Mouse (Mus musculus) layer of hippocampus, adult 8-10 months (tissue): ENCODE measurements around the gene Rfx3. TPM values are rescaled to one million over a fixed set of nuclear protein-coding genes. Genes with fewer than 3 reads are reported as not detected.

Source experiments
- DNase-seq, 2 experiments: peaks; one replicate each; pipeline ENCODE4 v3.0.0; 2022; ENCODE audit warnings: low spot score in 2 of 2
- total RNA-seq, 4 experiments: library from RNA; stranded (reverse); gene quantifications; 2 replicates each; pipeline ENCODE4 v1.2.4; 2022

The Rfx3 gene
- total RNA-seq, result 100 to 1,000 TPM in 3 of 4 experiments, 10 to 100 TPM in 1; 97.2 to 132 (median 109) TPM

DNA sequence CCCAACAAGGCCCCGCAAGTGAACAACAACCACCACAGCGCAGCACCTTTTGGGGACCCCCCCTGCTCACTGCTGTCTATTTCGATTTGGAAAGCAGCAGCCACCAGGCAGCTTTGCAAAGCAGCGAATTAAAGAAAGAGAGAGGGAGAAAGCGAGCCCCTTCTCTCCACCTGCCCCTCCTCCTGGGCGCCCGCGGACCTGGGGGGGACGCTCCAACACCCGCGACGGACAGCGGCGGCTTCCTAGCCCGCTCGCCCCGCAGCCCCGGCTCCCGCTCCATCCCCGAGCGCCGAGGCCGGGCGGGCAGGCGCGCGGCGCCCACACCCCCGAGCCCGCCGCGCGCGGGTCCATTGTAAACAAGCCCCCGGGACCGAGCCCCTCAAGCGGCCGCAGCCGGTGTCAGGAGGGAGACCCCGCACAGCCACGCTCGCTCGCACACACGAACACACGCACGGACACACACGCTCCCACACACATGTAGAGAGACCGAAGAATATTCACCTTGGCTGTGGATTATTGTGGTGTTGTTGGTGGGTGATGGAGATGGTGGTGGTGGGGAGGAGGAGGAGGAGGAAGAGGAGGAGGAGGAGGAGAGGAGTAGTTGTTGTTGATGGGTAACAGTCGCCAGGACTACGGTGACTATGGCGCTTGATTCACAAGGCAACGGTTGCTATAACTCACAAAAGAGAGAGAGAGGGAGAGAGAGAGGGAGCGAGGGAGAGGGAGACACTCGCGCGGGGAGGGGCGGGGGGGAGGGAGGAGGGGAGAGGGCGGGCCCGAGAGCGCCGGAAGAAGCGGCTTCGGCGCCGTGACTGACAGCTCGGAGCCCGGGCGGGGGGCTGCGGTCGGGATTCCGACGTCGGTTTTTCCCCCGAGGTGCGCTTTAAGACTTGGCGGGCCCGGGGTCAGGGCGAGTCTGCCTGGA, at the start of gene Rfx3:
TSS of gene Rfx3 (minus strand) at position 696 of the 925 bp plus-strand sequence.
- peak; percentile 29 to 81 for DNase-seq

GRCm38 (mm10) chr19:28052058-28052457, 41.1 kb upstream of the Rfx3 start:
- no peak for DNase-seq

GRCm38 (mm10) chr19:28051571-28051970, 40.6 kb upstream of the Rfx3 start:
- no peak for DNase-seq

DNA sequence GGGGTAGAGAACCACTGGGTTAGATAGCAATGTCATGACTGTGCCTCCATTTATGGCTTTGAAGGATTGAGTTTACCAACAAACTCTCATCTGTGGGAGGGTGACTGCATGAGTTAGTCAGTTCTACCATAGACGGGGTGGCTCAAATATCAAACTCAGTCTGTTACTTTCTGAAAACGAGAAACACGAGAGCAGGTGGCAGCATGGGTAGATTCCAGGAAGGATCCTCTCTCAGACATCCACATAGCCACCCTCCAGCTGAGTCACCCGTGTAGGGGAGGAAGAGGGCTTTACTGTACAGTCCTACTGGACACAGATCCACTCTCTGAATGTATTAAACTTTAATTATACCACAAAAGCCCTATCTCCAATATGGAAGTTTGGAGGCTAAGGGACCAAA, 38.3 kb upstream of the Rfx3 start:
- no peak for DNase-seq

DNA sequence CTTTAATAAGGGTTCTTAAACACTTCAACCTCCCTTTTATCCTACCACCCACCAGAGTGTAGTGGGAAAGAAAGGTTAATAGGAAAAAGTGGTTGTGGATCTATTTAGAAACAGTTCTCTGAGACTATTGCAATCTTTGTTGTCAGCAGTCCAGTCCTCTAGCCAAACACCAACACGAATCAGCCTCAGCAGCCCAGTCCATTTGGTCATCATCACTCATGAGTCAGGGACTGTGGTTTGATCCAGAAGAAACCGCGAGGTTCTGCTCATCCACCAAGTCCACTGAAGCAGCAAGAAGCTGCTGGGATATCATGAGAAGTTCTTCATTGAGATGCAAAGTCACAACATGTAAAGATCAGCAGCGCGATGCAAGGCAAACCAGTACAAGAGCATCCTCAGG, 35.8 kb upstream of the Rfx3 start:
- no peak for DNase-seq

DNA sequence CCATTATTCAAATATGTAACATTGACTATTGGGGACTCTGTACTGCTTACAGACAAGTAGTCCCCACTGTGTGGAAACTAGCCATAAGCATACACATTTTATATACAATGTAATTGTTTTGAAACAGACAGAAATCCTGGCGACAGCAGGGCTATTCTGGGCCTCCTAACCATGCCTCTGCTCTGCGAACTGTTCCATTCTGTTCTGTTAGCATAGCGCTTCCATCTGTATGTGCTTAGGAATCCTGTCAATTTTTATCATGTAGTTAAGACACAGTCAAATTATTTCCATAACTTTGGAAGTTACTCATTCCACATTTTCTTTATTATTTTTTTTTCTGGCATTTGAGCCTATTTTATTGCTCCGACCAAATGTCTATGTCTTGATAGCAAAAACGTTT, 34.0 kb upstream of the Rfx3 start:
- peak in 1 of 2 experiments; percentile 12 for DNase-seq

- peak; percentile 63 to 71 for DNase-seq
Observed at GRCm38 (mm10) chr19:28011718-28012499, 943 bp upstream of the Rfx3 start.

GRCm38 (mm10) chr19:28011396-28011717, 391 bp upstream of the Rfx3 start:
- peak; percentile 92 to 96 for DNase-seq

GRCm38 (mm10) chr19:28009587-28010281, 1.2 kb downstream of the Rfx3 start:
- DNase-seq, result no peak

DNA sequence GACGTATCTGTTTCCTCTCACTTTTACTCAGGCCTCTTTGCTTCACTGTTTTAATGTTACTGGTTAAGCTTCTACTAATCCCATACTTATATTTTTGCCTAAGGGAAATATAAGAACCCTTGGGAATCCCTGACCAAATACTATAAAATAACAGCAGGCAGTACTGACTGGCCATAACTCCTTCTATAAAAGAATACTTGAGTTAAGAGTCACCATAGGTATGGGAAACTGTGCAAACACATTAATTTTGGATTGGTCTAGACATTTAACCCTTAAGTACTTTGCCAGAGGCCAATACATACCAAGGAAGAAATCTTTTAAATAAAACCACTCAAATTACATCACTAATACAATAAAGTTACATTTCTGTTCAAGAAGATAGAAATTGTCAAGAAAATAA, 6.8 kb downstream of the Rfx3 start:
- no peak for DNase-seq

DNA sequence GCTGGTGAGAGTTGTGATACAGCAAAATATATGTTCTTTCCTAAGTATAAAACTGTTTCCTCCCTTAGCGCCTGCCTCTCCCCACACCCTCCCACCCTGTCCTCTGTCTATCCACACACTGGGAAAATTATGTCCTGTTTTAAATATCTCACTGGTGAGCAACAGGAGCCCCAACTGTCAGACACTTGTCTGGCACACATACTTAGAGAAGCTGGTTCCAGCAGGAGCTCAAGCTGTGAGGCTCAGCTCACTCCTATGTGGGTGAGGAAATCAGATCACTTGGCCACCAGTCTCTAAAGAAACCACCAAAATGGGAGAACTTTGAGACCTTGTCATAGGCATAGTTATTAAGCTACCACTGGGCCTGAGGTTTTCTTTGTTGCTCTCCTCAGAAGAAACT, 7.5 kb downstream of the Rfx3 start:
- no peak for DNase-seq

GRCm38 (mm10) chr19:28002708-28003107, 8.3 kb downstream of the Rfx3 start:
- no peak for DNase-seq

DNA sequence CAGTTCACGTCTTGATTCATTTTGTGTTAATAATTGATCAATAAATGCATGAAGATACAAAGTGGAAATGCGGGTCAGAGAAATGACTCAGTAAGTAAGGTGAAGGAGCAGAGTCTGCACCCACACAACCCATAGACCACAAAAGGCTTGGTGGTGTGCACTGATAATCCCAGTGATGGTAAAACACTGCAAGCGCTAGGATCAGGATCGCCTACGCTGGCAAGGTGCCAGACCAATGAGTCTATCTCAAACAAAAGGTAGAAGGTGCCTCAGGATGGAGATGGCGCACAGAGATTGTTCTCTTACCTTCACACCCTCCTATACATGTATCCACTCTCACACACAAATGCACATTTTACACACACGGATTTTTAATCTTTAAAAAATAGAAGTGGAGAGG, 18.2 kb downstream of the Rfx3 start:
- DNase-seq, result no peak

DNA sequence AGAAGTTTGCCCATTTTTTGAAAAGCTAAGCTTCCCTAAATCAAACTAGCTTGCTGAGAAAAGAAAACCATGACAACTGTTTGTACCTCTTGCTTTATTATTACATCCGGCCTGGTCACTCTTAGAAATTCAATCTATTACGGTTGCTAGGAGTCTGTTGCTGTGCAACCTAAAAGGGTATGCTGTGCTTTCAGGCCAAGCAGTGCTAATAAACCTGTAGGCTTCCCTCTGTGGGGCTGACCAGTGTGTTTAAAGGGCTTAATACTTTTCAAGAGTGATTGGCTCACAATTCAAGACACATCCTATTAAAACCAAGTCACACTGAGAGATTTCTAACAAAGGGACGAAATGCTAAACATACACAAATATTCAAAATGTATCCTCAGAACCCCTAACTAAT, 22.2 kb downstream of the Rfx3 start:
- no peak for DNase-seq

- no peak for DNase-seq
Observed at GRCm38 (mm10) chr19:27967590-27967989, 43.4 kb downstream of the Rfx3 start.

GRCm38 (mm10) chr19:27961271-27961670, 49.7 kb downstream of the Rfx3 start:
- no peak for DNase-seq

GRCm38 (mm10) chr19:27935453-27935852, 75.5 kb downstream of the Rfx3 start:
- no peak for DNase-seq

DNA sequence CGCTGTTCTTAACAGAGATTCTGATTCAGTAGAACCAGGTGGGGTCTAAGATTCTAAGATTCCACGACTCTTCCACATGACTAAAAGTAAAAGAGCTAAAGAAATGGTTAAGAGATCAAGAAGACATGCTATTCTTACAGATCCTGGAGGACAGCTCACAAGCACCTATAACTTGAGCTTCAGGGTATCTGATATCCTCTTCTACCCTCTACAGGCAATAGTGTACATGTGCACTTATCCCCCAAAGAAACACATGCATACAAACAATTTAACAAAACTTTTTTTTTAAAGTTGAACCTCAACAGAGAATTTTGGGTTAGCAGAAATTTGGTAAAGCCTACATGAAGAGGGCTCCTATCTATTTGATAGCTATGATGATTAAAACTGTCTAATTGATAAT, 79.8 kb downstream of the Rfx3 start:
- DNase-seq, result no peak

DNA sequence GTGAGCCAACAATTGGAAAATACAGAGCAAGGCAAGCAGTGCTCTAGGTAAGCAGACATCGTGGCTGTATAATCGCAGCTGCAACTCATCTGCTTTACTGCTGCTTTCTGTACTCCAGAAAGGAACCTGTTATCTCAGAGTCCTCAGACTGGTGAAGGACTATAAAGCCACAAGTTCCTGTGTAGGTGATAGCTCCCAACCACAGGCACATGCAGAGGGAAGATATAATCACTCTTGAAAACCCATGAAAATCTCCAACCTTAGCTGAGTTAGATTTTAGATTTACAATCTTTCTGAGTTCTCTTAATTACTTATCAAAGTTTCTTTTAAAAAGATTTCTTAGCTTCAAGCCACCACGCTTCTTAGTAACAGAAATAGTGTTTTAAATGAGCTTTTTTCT, 84.6 kb downstream of the Rfx3 start:
- DNase-seq, result no peak

DNA sequence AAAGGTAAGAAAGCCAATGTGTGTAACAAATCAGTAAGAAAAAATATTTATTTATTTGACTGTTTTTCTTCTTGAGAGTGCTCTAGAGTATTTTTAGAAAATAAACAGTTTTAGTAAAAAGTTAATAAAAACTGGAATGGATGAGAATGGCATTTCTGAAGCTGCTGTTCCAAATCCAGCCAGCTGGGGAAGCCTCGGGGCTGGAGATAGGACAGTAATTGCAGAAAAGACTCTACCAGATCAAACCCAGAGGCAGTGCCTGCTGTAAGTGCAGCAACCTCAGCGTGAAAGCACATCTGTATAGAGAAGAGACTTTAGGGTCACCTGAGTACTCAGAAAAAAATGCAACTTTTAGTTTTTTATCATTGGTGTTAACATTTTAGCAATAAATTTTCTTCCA, 91.9 kb downstream of the Rfx3 start:
- DNase-seq, result no peak

DNA sequence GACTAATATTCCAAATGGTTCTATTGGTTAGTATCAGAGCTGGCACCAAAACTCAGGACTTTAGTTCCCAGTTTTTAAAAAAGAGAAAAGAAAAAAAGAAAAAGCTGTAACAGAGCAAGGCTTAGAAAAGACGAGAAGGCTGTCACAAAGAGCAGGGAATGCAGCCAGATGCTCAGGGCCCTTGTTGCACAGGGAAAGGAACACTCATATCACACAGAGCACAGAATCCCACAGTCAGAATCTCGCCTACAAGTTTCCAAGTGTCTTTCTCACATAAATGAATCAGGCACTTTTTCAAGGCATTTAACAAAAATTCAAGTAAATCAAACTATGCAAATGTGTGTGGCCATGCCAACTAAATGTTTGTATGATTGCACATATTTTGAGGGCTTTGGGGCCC, 94.5 kb downstream of the Rfx3 start:
- DNase-seq, result no peak

GRCm38 (mm10) chr19:27906976-27907375, 104.0 kb downstream of the Rfx3 start:
- DNase-seq, result no peak
